Mouse (Mus musculus) G1E (cell line): ENCODE results near the gene Nr2c2ap.

Experiments
- CTCF ChIP-seq: IDR thresholded peaks from 2 replicates; pipeline ENCODE4 v1.5.1; 2012; ENCODE audit warnings: low read depth, low read length, inconsistent platforms, mixed read lengths
- GATA1 ChIP-seq: IDR thresholded peaks from 2 replicates; pipeline ENCODE4 v1.6.1; 2012; ENCODE audit warnings: borderline replicate concordance, low read length, inconsistent platforms, mixed read lengths
- GATA2 ChIP-seq: IDR thresholded peaks from 2 replicates; pipeline ENCODE4 v1.6.1; 2012; ENCODE audit warnings: low read depth, low read length, inconsistent platforms, borderline replicate concordance
- TAL1 ChIP-seq: conservative IDR thresholded peaks from 2 replicates; pipeline ENCODE4 v1.6.1; 2012; ENCODE audit warnings: low read depth, low read length, inconsistent platforms, mixed read lengths

- TF ChIP-seq CTCF = no peak
- TF ChIP-seq TAL1 = no peak
- no peak for TF ChIP-seq GATA1
- TF ChIP-seq GATA2 = no peak
Observed at GRCm38 (mm10) chr8:70124992-70125391, 6.1 kb upstream of the Nr2c2ap start.
